Mouse (Mus musculus): ENCODE data around the gene Gjc2.
"Not testable (repeated sequence)": the region's sequence is repeated elsewhere in the genome, so short reads cannot be mapped to it uniquely, and the experiment has no call there.

Gjc2 gene

GRCm38 (mm10) chr11:59182864-59183331, at the start of gene Gjc2:
TSS of gene Gjc2 (minus strand) at chr11:59183213.
- no peak for DNase-seq (ENCODE audit: low read depth, low spot score)

DNA sequence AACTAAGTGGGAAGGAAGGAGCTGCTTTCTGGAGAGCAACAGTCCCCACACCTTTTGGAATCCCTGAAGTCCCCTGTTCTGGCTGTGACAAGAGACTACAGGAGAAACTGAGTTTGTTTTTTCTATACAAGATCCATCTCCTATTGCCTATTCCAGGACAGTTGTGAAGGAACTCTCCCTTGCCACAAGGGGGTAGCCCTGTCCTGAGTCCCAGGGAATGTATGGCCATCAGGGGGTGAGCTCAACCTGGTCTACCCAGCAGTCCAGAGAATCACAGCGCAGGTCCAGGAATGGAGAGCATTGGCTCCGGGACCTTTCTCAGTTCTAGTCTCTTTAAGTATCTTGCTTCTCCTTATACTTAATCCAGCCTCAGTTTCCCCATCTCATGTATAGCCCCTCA, 49.8 kb upstream of the Gjc2 start:
- peak; percentile 42 for DNase-seq (ENCODE audit: low read depth, low spot score)

DNA sequence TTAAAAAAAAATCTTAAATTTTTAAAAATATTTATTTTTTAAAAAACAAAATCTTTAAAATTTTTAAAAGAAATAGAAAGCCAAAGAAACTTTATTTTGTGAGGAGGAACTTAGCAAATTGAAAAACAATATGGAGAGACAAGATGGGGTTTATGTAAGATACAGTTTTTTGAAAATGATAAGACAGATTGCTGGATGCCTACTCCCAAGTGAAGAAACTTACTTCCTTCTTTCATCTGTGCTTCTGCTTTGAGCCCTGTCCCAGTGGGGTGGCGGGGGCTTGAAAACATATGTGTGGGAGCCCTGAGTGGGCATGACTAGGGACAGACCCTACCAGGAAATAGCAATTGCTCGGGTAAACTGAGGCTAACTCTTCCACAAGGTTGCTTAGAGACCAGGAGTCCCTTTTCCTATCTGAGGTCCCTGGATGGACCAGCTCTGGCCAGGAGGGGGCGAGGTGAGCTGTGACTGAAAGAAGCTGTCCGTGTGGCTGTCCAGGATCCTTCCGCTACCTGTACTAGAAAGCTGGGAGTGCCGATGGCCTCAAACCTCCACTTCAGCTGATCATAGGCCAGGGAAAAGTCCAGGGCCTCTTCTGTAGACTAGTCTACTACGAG, 47.2 kb upstream of the Gjc2 start:
- DNase-seq (ENCODE audit: low read depth, low spot score), result peak; percentile 77

DNA sequence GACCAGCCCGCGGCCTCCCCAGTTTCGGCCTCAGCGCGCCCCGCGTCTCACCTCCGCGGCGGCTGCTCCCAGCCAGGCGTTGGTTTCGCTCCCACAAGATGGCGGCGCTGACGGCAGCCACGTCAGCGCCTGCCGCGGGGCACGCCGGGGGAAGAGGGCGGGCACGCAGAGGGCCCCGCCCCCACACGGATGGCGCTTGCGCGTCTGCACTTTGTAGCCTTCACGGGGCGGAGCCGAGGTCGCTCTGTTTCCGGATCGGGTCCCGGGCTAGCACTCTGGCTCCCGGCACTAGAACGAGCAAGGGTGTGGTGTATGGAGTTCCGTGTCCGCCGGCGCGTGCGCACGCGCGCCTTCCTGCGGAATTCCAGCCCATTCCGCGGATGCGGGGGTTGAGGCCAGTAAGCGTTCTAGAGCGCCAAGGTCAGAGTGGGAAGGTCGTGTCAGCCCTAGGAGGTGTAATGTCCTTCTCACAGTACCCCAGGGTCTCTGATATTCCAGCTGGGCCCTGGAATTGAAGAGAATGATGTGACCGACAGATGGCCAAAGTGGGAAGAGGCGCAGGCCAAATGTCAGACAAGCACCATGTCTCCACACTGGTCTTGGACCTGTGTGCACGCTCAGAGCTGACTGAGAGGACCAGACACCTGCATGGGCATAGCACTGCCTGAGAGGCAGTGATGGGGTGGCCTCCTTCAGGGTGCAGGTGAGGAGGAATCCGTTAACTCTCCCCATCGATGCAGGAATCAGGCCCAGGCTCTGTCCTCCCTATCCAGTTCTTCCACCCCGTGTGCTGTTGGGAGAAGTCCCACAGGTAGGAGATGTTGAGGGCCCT, 45.3 kb upstream of the Gjc2 start, which contains the start of gene Arf1:
Gene Arf1, minus strand, starts transcription at position 149 of the 832 bp plus-strand sequence.
- DNase-seq (ENCODE audit: low read depth, low spot score), result peak; percentile 99

GRCm38 (mm10) chr11:59227604-59228121, 44.6 kb upstream of the Gjc2 start:
- no peak for DNase-seq (ENCODE audit: low read depth, low spot score)

DNA sequence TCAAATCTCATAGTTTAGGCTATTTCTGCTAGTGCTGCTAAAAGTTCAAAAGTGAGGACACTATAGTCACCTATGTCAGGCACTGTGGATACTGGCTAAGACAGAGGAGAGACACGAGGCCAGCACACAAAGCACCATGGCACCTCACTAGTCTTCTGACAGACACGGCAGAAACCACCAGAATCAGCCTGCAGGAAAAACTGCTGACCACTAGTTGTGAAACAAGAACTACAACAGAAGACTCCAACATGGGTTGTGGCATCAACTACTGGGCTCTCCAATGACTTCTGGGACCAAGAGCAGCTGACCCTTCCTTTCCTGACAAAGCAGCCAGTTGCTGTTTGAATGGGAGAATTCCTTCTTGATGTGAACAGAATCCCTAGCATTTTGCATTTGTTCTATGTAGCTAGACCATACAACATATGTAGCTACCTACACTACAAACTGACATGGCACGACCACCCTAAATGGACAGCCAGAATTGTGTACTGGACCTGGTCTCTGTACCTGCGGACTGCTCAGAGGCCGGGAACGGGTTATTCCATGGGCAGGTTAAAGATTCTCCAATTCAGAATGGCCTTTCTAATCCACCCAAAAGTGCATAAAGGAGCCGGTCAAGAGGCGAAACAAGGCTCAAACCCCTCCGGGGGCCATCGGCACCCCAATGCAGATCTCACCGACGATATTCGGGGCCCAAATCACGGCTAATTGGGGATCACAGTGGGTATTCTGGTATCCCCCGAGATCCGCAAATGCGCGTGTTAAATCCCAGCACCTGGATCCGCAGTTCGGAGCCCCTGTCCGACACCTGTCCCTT, 44.0 kb upstream of the Gjc2 start:
- DNase-seq (ENCODE audit: low read depth, low spot score), result peak; percentile 14

- no peak for DNase-seq (ENCODE audit: low read depth, low spot score)
These were observed 43.2 kb upstream of the Gjc2 start for GRCm38 (mm10) chr11:59226251-59226650.

- DNase-seq (ENCODE audit: low read depth, low spot score), result no peak
These were observed 42.2 kb upstream of the Gjc2 start for GRCm38 (mm10) chr11:59225167-59225566.

- DNase-seq (ENCODE audit: low read depth, low spot score), result no peak
These were observed 41.5 kb upstream of the Gjc2 start for GRCm38 (mm10) chr11:59224470-59224869.

- DNase-seq (ENCODE audit: low read depth, low spot score), result no peak
These were observed 41.0 kb upstream of the Gjc2 start for GRCm38 (mm10) chr11:59224025-59224424.

- no peak for DNase-seq (ENCODE audit: low read depth, low spot score)
These were observed 39.3 kb upstream of the Gjc2 start for GRCm38 (mm10) chr11:59222306-59222705.

GRCm38 (mm10) chr11:59221604-59222003, 38.6 kb upstream of the Gjc2 start:
- no peak for DNase-seq (ENCODE audit: low read depth, low spot score)

DNA sequence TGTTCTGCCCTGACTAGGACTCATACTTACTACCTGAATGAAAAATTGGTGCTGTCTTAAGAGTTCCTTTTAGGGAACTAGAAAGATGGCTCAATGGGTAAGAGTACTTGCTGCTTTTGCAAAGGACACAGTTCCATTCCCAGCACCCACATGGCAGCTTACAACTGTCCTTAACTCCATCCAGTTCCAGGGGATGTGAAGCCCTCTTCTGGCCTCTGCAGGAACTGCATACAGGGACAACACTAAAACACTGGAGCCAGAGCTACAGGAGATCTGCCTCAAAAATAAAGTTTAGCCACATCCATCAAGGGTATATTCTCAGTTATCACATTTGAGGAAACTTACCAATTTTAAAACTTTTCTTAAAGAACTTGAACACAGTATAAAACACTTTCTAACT, 36.1 kb upstream of the Gjc2 start:
- peak; percentile 86 for DNase-seq (ENCODE audit: low read depth, low spot score)

DNA sequence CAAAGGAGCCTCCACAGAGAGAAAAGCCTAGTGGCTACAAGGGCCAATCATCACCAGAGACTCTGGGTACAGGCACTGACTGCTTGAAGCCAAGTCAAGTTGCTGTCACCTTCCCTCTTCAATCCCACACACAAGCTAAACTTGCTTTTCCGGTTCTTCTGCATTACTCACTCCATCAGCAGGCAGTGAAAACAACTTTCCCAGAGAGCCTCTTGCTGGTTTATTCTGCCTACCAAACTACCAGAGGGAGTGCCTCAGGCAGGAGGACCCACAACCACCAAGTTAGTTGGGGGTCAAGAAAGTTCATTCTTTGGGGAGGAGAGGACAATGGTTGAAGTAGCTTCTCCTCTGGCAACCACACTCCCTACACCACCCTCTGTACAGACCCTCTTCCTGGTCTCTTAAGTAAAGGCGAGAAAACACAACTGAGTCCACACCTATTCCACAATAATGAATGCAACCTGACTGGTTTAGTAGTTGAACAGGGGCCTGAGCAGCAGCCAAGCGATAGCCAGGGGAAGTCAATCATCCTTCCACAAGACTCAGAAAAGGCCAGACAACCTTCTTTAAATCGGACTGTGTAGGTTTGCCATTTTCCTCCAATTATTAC, 35.5 kb upstream of the Gjc2 start:
- DNase-seq (ENCODE audit: low read depth, low spot score), result no peak

- DNase-seq (ENCODE audit: low read depth, low spot score), result no peak
These were observed 33.9 kb upstream of the Gjc2 start for GRCm38 (mm10) chr11:59216955-59217354.

DNA sequence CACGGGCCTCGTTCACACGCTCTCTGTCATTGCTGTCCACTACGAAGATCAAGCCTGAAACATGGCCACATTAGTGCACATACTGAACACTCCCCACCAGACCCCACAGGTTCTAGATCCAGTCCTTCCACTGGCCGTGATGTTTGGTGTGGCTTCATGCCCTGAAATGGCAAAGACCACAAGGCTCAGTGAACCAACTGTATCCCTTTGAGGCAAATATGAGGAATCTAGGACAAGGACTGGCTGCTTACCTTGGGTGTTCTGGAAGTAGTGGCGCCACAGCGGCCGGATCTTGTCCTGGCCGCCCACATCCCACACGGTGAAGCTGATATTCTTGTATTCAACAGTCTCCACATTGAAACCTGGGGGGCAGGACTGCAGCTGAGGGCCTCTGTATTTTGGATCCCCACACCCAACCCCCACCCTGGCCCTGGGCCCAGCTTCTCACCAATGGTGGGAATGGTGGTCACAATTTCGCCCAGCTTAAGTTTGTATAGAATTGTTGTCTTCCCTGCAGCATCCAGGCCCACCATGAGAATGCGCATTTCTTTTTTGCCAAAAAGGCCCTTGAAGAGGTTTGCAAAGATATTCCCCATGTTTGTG, 30.0 kb upstream of the Gjc2 start:
- no peak for DNase-seq (ENCODE audit: low read depth, low spot score)

GRCm38 (mm10) chr11:59212320-59212719, 29.3 kb upstream of the Gjc2 start:
- DNase-seq (ENCODE audit: low read depth, low spot score), result not testable (repeated sequence)

DNA sequence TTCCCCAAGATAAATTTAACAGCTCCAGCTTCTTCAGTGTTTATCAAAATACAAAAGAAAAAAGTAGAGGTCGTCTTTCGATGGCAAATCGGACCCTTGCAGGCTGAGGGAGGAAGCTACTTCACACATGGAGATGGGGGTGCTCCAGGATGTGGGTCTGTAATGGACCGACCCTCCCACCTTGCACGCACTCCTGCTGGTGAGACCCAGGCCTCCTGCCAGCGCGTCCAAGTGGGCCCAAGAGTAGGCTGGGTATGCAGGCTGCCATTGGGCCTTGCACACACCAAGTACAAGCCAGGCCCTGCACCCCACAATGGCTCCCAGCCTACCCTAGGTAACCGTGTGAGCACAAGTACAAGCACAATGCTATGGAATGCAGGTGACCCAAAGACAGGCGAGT, 28.5 kb upstream of the Gjc2 start:
- DNase-seq (ENCODE audit: low read depth, low spot score), result not testable (repeated sequence)

DNA sequence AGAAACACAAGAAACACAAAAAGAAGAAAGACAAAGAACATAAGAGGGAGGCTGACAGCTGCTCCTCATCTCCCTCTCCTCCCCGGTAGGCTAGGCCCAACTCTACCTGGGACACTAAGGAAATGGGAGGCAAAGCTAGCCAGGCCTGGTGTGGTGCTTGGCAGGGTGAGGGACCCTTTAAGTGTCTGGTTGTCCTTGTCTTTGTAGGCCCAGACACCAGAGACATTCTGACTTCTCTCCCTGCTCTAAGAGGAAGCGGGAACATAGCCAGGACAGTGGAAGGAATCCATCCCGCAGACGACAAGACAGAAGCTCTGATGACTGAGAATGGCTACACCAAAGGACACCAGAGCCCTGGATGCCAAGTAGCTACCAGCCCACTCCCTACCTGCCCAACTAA, 27.0 kb upstream of the Gjc2 start:
- no peak for DNase-seq (ENCODE audit: low read depth, low spot score)

DNA sequence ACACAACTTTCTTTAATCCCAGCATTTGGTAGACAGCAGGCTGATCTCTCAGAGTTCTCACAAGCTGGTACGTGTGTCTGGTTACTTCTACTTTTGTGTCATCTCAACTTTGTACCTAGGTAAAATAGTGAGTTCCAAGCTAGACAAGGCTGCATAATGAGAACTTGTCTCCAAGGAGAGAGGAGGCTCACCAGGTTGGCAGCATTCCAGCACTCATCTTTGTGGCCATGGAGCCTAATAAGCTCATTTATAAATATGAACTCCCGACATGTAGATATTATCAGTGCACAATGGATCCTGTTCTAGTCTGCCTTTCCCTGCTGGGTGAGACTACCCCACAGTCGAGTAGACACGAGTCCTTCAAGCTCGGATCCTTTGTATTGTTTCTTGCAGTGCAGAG, 26.6 kb upstream of the Gjc2 start:
- no peak for DNase-seq (ENCODE audit: low read depth, low spot score)

GRCm38 (mm10) chr11:59209003-59209441, 26.0 kb upstream of the Gjc2 start:
- DNase-seq (ENCODE audit: low read depth, low spot score), result peak; percentile 79
